Mouse (Mus musculus): ENCODE results near the gene Ccdc69. TPM values are rescaled to one million over a fixed set of nuclear protein-coding genes. Genes with fewer than 3 reads are reported as not detected.

Ccdc69 gene
- polyA plus RNA-seq, 1 experiment from 2014 or later = 0.32 TPM

- Histone ChIP-seq H3K27me3 (ENCODE audit: control insufficient read depth, insufficient read depth, low read length) (no peaks in the 10 kb centered on the region), H3K4me2 (ENCODE audit: low read depth) (no peak overlapping the region), H3K27ac (ENCODE audit: low read depth, low read length) (no peak overlapping the region), H3K9ac (ENCODE audit: low read length) (no peak overlapping the region), H3K4me1 (ENCODE audit: control insufficient read depth, insufficient read depth, low read length) (no peaks in the 10 kb centered on the region), H3K4me3 (ENCODE audit: low read depth, low read length) (no peak overlapping the region), H3K36me3 (ENCODE audit: control insufficient read depth, insufficient read depth, low read length) (no peaks in the 10 kb centered on the region), H3K9me3 (ENCODE audit: control insufficient read depth, low read length) (no peaks in the 10 kb centered on the region)
- DNase-seq (ENCODE audit: low spot score) (peak; percentile 81), ATAC-seq (ENCODE audit: insufficient read depth, low FRiP score, low TSS enrichment) (no peak)
- WGBS = 9% methylated on average over 9 of the region's 9 CpGs
Measured at GRCm38 (mm10) chr11:55039591-55039990, 38.3 kb downstream of the Ccdc69 start.

DNA sequence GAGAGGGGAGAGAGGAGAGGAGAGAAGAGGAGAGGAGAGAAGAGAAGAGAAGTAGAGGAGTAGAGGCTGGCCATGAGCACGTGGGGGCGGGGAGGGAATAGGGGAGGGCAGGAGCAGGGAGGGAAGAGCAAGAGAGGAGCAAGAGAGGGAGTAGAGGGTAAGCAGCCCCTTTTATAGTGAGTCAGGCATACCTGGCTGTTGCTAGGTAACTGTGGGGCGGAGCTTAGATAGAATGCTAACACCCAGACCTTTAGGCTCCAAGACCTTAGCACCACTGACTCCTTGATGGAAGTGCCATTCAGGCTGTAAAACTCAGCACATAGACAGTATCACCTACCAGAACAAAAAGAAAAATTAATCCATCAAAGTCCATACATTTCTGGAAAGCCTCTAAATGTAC is 41.3 kb downstream of the Ccdc69 start:
- no peak overlapping the region for H3K9ac ChIP-seq (ENCODE audit: low read length)
- H3K4me2 ChIP-seq (ENCODE audit: low read depth) = no peak overlapping the region
- H3K27me3 ChIP-seq (ENCODE audit: control insufficient read depth, insufficient read depth, low read length) = no peaks in the 10 kb centered on the region
- H3K27ac ChIP-seq (ENCODE audit: low read depth, low read length) = no peak overlapping the region
- no peaks in the 10 kb centered on the region; the same call in 1 of the 2 replicates for H3K4me1 ChIP-seq (ENCODE audit: control insufficient read depth, insufficient read depth, low read length)
- ATAC-seq (ENCODE audit: insufficient read depth, low FRiP score, low TSS enrichment) (no peak), DNase-seq (ENCODE audit: low spot score) (no peak)
- no peaks in the 10 kb centered on the region for H3K9me3 ChIP-seq (ENCODE audit: control insufficient read depth, low read length)
- H3K36me3 ChIP-seq (ENCODE audit: control insufficient read depth, insufficient read depth, low read length) = no peaks in the 10 kb centered on the region
- no peak overlapping the region for H3K4me3 ChIP-seq (ENCODE audit: low read depth, low read length)
- WGBS = 29% methylated on average over 3 of the region's 3 CpGs

DNA sequence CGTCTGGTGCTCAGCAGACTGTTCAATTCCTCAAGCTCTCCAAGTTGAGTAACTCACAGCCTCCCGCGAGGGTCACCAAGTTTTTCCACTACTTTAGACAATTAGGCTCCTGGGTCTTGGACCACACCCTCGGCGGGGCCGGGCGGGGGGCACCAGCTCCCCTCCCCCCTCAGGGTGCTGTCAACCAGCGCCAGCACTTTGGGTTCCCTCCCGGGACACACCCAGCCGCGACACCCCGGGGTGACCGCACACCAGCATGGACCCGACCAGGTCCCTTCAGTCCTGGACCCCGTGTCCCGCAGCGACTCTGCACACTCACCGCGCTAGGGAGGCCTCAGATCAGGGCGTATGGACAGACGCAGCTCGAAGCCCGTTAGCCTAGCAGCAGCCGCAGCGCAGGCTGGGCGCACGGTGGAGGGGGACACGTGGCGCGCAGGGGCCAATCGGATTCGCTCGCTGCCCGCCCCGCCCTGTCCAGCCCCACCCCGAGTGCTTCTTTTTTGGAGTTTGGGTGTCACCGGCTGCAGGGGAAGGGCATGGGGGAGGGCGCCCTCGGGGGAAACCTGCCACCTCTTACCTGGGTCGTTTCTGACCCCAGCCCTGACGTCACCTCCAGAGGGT is 44.8 kb downstream of the Ccdc69 start, which contains the start of gene Anxa6:
Anxa6 (minus strand) TSS at position 406 of the 621 bp plus-strand sequence.
- Histone ChIP-seq H3K36me3 (ENCODE audit: control insufficient read depth, insufficient read depth, low read length) (no peaks in the 10 kb centered on the region), H3K9ac (ENCODE audit: low read length) (peak within 1 kb of the TSS; percentile 61), H3K4me2 (ENCODE audit: low read depth) (peak within 1 kb of the TSS; percentile 89), H3K4me3 (ENCODE audit: low read depth, low read length) (peak within 1 kb of the TSS; percentile 49), H3K9me3 (ENCODE audit: control insufficient read depth, low read length) (no peaks in the 10 kb centered on the region), H3K27me3 (ENCODE audit: control insufficient read depth, insufficient read depth, low read length) (no peaks in the 10 kb centered on the region), H3K27ac (ENCODE audit: low read depth, low read length) (no peak within 1 kb of the TSS), H3K4me1 (ENCODE audit: control insufficient read depth, insufficient read depth, low read length) (no peaks in the 10 kb centered on the region; the same call in 1 of the 2 replicates)
- ATAC-seq (ENCODE audit: insufficient read depth, low FRiP score, low TSS enrichment) = peak; percentile 91
- under 1% methylated on average over 41 of the region's 41 CpGs for WGBS
- peak; percentile 76 for DNase-seq (ENCODE audit: low spot score)

GRCm38 (mm10) chr11:55032286-55032685 is 45.6 kb downstream of the Ccdc69 start:
- DNase-seq (ENCODE audit: low spot score) (no peak), ATAC-seq (ENCODE audit: insufficient read depth, low FRiP score, low TSS enrichment) (no peak)
- H3K4me2 ChIP-seq (ENCODE audit: low read depth) = peak overlapping the region; percentile 89
- no peak overlapping the region for H3K27ac ChIP-seq (ENCODE audit: low read depth, low read length)
- H3K9ac ChIP-seq (ENCODE audit: low read length) = no peak overlapping the region
- no peaks in the 10 kb centered on the region; the same call in 1 of the 2 replicates for H3K4me1 ChIP-seq (ENCODE audit: control insufficient read depth, insufficient read depth, low read length)
- H3K9me3 ChIP-seq (ENCODE audit: control insufficient read depth, low read length) = no peaks in the 10 kb centered on the region
- peak overlapping the region; percentile 49 for H3K4me3 ChIP-seq (ENCODE audit: low read depth, low read length)
- H3K27me3 ChIP-seq (ENCODE audit: control insufficient read depth, insufficient read depth, low read length) = no peaks in the 10 kb centered on the region
- 35% methylated on average over 5 of the region's 5 CpGs for WGBS
- H3K36me3 ChIP-seq (ENCODE audit: control insufficient read depth, insufficient read depth, low read length) = no peaks in the 10 kb centered on the region

DNA sequence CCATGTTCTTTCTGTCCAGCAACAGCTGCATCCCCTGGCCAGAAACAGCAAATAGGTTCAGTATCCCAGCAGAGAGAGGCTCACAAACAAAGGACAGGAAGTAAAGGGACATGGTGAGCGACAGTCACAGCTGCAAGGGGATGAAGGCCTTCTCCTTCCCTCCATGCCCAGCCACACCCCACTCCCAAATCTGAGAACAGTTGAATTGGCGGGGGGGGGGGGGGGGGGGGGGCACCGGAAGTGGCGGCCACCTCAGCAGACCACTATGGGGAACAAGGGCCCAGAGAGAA is 46.0 kb downstream of the Ccdc69 start:
- H3K27ac ChIP-seq (ENCODE audit: low read depth, low read length) = no peak overlapping the region
- no peaks in the 10 kb centered on the region for H3K36me3 ChIP-seq (ENCODE audit: control insufficient read depth, insufficient read depth, low read length)
- H3K4me2 ChIP-seq (ENCODE audit: low read depth) = peak overlapping the region; percentile 89
- WGBS = 3% methylated on average over 3 of the region's 4 CpGs
- no peaks in the 10 kb centered on the region for H3K9me3 ChIP-seq (ENCODE audit: control insufficient read depth, low read length)
- H3K4me3 ChIP-seq (ENCODE audit: low read depth, low read length) = peak overlapping the region; percentile 49
- ATAC-seq (ENCODE audit: insufficient read depth, low FRiP score, low TSS enrichment) (no peak), DNase-seq (ENCODE audit: low spot score) (no peak)
- H3K4me1 ChIP-seq (ENCODE audit: control insufficient read depth, insufficient read depth, low read length) = no peaks in the 10 kb centered on the region; the same call in 1 of the 2 replicates
- H3K27me3 ChIP-seq (ENCODE audit: control insufficient read depth, insufficient read depth, low read length) = no peaks in the 10 kb centered on the region
- no peak overlapping the region for H3K9ac ChIP-seq (ENCODE audit: low read length)

- 58% methylated on average over 10 of the region's 10 CpGs for WGBS
- Histone ChIP-seq H3K4me3 (ENCODE audit: low read depth, low read length) (no peak overlapping the region), H3K9ac (ENCODE audit: low read length) (no peak overlapping the region), H3K27me3 (ENCODE audit: control insufficient read depth, insufficient read depth, low read length) (no peaks in the 10 kb centered on the region), H3K4me1 (ENCODE audit: control insufficient read depth, insufficient read depth, low read length) (no peaks in the 10 kb centered on the region; the same call in 1 of the 2 replicates), H3K36me3 (ENCODE audit: control insufficient read depth, insufficient read depth, low read length) (no peaks in the 10 kb centered on the region; the same call in 1 of the 2 replicates), H3K9me3 (ENCODE audit: control insufficient read depth, low read length) (no peaks in the 10 kb centered on the region), H3K27ac (ENCODE audit: low read depth, low read length) (no peak overlapping the region), H3K4me2 (ENCODE audit: low read depth) (peak overlapping the region; percentile 89)
- DNase-seq (ENCODE audit: low spot score) (no peak), ATAC-seq (ENCODE audit: insufficient read depth, low FRiP score, low TSS enrichment) (no peak)
Measured at GRCm38 (mm10) chr11:55031211-55031990, 46.5 kb downstream of the Ccdc69 start.

- H3K27me3 ChIP-seq (ENCODE audit: control insufficient read depth, insufficient read depth, low read length) = no peaks in the 10 kb centered on the region
- WGBS = 82% methylated on average over 2 of the region's 2 CpGs
- no peak overlapping the region for H3K4me2 ChIP-seq (ENCODE audit: low read depth)
- DNase-seq (ENCODE audit: low spot score) = no peak
- no peak overlapping the region for H3K27ac ChIP-seq (ENCODE audit: low read depth, low read length)
- H3K36me3 ChIP-seq (ENCODE audit: control insufficient read depth, insufficient read depth, low read length) = no peaks in the 10 kb centered on the region; the same call in 1 of the 2 replicates
- ATAC-seq (ENCODE audit: insufficient read depth, low FRiP score, low TSS enrichment) = no peak
- no peak overlapping the region for H3K9ac ChIP-seq (ENCODE audit: low read length)
- peaks cover 6% of the 10 kb centered on the region for H3K4me1 ChIP-seq (ENCODE audit: control insufficient read depth, insufficient read depth, low read length)
- no peak overlapping the region for H3K4me3 ChIP-seq (ENCODE audit: low read depth, low read length)
- H3K9me3 ChIP-seq (ENCODE audit: control insufficient read depth, low read length) = no peaks in the 10 kb centered on the region
Measured at GRCm38 (mm10) chr11:55028509-55028908, 49.4 kb downstream of the Ccdc69 start.

DNA sequence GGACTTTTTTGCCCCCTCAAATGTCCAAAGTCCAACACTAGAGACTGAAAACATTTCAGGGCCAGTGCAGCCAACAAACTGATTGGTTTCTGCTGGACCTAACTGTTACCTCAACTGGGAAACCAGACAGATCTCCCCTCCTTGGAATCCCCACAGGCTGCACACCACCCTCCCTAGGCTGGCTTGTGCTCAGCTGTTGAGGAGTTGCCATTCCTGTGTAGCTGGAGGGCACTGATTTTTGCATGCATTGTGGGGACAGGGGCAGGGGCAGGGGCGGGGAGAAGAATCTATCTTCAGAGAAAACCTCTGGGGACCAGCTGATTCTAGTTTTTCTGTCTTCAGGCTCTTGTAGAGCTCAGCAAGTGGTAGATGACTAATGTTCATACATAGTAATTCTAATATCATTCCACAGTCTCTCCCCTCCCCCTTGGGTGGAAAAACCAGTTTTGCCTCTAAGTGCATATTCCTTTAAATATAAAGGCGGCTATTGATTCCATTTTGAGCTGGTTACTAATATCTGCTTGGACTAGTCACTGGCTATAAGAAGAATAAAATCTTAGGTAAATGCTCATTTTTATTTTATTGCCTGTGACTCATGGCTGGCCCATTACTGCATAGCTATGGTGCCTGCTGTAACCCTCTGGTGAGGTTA is 50.6 kb downstream of the Ccdc69 start:
- DNase-seq (ENCODE audit: low spot score) (no peak), ATAC-seq (ENCODE audit: insufficient read depth, low FRiP score, low TSS enrichment) (no peak)
- Histone ChIP-seq H3K4me1 (ENCODE audit: control insufficient read depth, insufficient read depth, low read length) (peaks cover 18% of the 10 kb centered on the region), H3K4me3 (ENCODE audit: low read depth, low read length) (no peak overlapping the region), H3K36me3 (ENCODE audit: control insufficient read depth, insufficient read depth, low read length) (no peaks in the 10 kb centered on the region; the same call in 1 of the 2 replicates), H3K9ac (ENCODE audit: low read length) (no peak overlapping the region), H3K27ac (ENCODE audit: low read depth, low read length) (no peak overlapping the region), H3K4me2 (ENCODE audit: low read depth) (no peak overlapping the region), H3K9me3 (ENCODE audit: control insufficient read depth, low read length) (no peaks in the 10 kb centered on the region), H3K27me3 (ENCODE audit: control insufficient read depth, insufficient read depth, low read length) (no peaks in the 10 kb centered on the region)
- 92% methylated on average over 2 of the region's 2 CpGs for WGBS
